Mouse (Mus musculus): ENCODE measurements around the gene Kpna1. TPM values are rescaled to one million over a fixed set of nuclear protein-coding genes. Genes with fewer than 3 reads are reported as not detected.

Kpna1 gene
- total and polyA plus RNA-seq, 3 experiments, result 22.1 to 63.9 (median 57.9) TPM

Other genes with a start within 250 kb of the Kpna1 start
- gene Dirc2, start 209.4 kb upstream of the Kpna1 start, total RNA-seq (2012; rRNA removed), result 5.7 and 6.4 TPM in 2 replicates
- 6.8 and 7.3 TPM in 2 replicates for gene Dirc2, start 209.4 kb upstream of the Kpna1 start, total RNA-seq (2014; rRNA removed)
- 6.6 and 6.9 TPM in 2 replicates for gene Dirc2, start 209.4 kb upstream of the Kpna1 start, polyA plus RNA-seq (2012; ENCODE audit: insufficient read length, low read depth)
- 15.9 and 18.3 TPM in 2 replicates for gene Hspbap1, start 208.4 kb upstream of the Kpna1 start, total RNA-seq (2012; rRNA removed)
- gene Hspbap1, start 208.4 kb upstream of the Kpna1 start, total RNA-seq (2014; rRNA removed), result 12.1 and 13.6 TPM in 2 replicates
- gene Hspbap1, start 208.4 kb upstream of the Kpna1 start, polyA plus RNA-seq (2012; ENCODE audit: insufficient read length, low read depth), result 15.3 and 17.6 TPM in 2 replicates
- 5.5 and 6.0 TPM in 2 replicates for gene Parp14, start 107.2 kb upstream of the Kpna1 start, total RNA-seq (2012; rRNA removed)
- 3.5 and 3.9 TPM in 2 replicates for gene Parp14, start 107.2 kb upstream of the Kpna1 start, total RNA-seq (2014; rRNA removed)
- gene Parp14, start 107.2 kb upstream of the Kpna1 start, polyA plus RNA-seq (2012; ENCODE audit: insufficient read length, low read depth), result 5.9 and 6.4 TPM in 2 replicates
- gene Parp9, start 40.3 kb upstream of the Kpna1 start, total RNA-seq (2012; rRNA removed), result 26.1 and 30.3 TPM in 2 replicates
- gene Parp9, start 40.3 kb upstream of the Kpna1 start, total RNA-seq (2014; rRNA removed), result 53.1 and 56.9 TPM in 2 replicates
- gene Parp9, start 40.3 kb upstream of the Kpna1 start, polyA plus RNA-seq (2012; ENCODE audit: insufficient read length, low read depth), result 33.2 and 34.3 TPM in 2 replicates
- gene Dtx3l, start 39.6 kb upstream of the Kpna1 start, total RNA-seq (2012; rRNA removed), result 10.7 and 14.4 TPM in 2 replicates
- gene Dtx3l, start 39.6 kb upstream of the Kpna1 start, total RNA-seq (2014; rRNA removed), result 20.4 and 21.1 TPM in 2 replicates
- 12.8 and 17.4 TPM in 2 replicates for gene Dtx3l, start 39.6 kb upstream of the Kpna1 start, polyA plus RNA-seq (2012; ENCODE audit: insufficient read length, low read depth)
- 5.9 and 8.4 TPM in 2 replicates for gene Wdr5b, start 62.4 kb downstream of the Kpna1 start, total RNA-seq (2012; rRNA removed)
- 7.4 and 8.0 TPM in 2 replicates for gene Wdr5b, start 62.4 kb downstream of the Kpna1 start, total RNA-seq (2014; rRNA removed)
- gene Wdr5b, start 62.4 kb downstream of the Kpna1 start, polyA plus RNA-seq (2012; ENCODE audit: insufficient read length, low read depth), result 5.4 and 6.2 TPM in 2 replicates
- 208 and 419 TPM in 2 replicates for gene Fam162a, start 92.8 kb downstream of the Kpna1 start, total RNA-seq (2012; rRNA removed)
- 358 and 369 TPM in 2 replicates for gene Fam162a, start 92.8 kb downstream of the Kpna1 start, total RNA-seq (2014; rRNA removed)
- 172 and 204 TPM in 2 replicates for gene Fam162a, start 92.8 kb downstream of the Kpna1 start, polyA plus RNA-seq (2012; ENCODE audit: insufficient read length, low read depth)
- 274 and 280 TPM in 2 replicates for gene Ccdc58, start 92.9 kb downstream of the Kpna1 start, total RNA-seq (2012; rRNA removed)
- 545 and 591 TPM in 2 replicates for gene Ccdc58, start 92.9 kb downstream of the Kpna1 start, total RNA-seq (2014; rRNA removed)
- gene Ccdc58, start 92.9 kb downstream of the Kpna1 start, polyA plus RNA-seq (2012; ENCODE audit: insufficient read length, low read depth), result 188 and 214 TPM in 2 replicates
- not detected in 2 replicates for gene Csta1, start 152.5 kb downstream of the Kpna1 start, total RNA-seq (2012; rRNA removed)
- not detected in 2 replicates for gene Csta1, start 152.5 kb downstream of the Kpna1 start, total RNA-seq (2014; rRNA removed)
- not detected in 2 replicates for gene Csta1, start 152.5 kb downstream of the Kpna1 start, polyA plus RNA-seq (2012; ENCODE audit: insufficient read length, low read depth)
- not detected in 2 replicates for gene Stfa2l1, start 178.1 kb downstream of the Kpna1 start, total RNA-seq (2012; rRNA removed)
- not detected in 2 replicates for gene Stfa2l1, start 178.1 kb downstream of the Kpna1 start, total RNA-seq (2014; rRNA removed)
- not detected in 2 replicates for gene Stfa2l1, start 178.1 kb downstream of the Kpna1 start, polyA plus RNA-seq (2012; ENCODE audit: insufficient read length, low read depth)
- not detected in 2 replicates for gene Gm5483, start 205.5 kb downstream of the Kpna1 start, total RNA-seq (2012; rRNA removed)
- gene Gm5483, start 205.5 kb downstream of the Kpna1 start, total RNA-seq (2014; rRNA removed), result 1.0 TPM in 1 of 2 replicates, not detected in the other
- gene Gm5483, start 205.5 kb downstream of the Kpna1 start, polyA plus RNA-seq (2012; ENCODE audit: insufficient read length, low read depth), result 0.29 and 0.47 TPM in 2 replicates
- gene Gm5416, start 231.7 kb downstream of the Kpna1 start, total RNA-seq (2012; rRNA removed), result not detected in 2 replicates
- not detected in 2 replicates for gene Gm5416, start 231.7 kb downstream of the Kpna1 start, total RNA-seq (2014; rRNA removed)
- not detected in 2 replicates for gene Gm5416, start 231.7 kb downstream of the Kpna1 start, polyA plus RNA-seq (2012; ENCODE audit: insufficient read length, low read depth)
- 15.6 and 20.9 TPM in 2 replicates for gene 2010005H15Rik, start 242.7 kb downstream of the Kpna1 start, total RNA-seq (2012; rRNA removed)
- gene 2010005H15Rik, start 242.7 kb downstream of the Kpna1 start, total RNA-seq (2014; rRNA removed), result 71.5 and 84.2 TPM in 2 replicates
- gene 2010005H15Rik, start 242.7 kb downstream of the Kpna1 start, polyA plus RNA-seq (2012; ENCODE audit: insufficient read length, low read depth), result 43.1 and 54.7 TPM in 2 replicates

Data from CH12.LX (cell line).